Comparison of ENCODE assay signal across 11 mouse cellular contexts in the genomic region with DNA sequence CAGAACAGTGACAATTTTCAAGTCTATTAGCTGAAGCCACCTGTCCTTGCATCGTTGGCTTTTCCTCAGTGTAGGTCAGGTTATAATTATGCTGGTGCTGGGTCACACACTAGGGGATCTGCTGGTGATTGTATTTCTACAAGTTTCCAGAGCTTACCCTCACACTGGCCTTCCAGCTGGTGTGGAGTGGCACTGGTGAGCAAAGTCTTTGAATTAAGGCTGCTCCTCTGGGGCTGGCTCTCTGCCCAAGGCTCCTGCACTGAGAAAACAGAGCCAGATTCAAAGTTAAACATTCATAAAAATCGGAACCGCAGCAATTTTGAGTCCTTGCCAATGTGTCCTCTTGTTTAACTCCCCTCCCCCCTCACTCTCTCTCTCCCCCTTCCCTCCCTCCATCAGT.
A peak's percentile ranks its signal among the peaks of the same experiment; 100 is the strongest.
DNase-seq lines count a peak whose midpoint lies in the region; ATAC-seq and TF ChIP-seq lines count a peak whose summit lies in the region.
"Had no signal": no experiment of that assay in that cellular context is flagged by ENCODE, and none has a peak within 500 bp of the region (broad histone marks: within the 10 kb centered on the region; RNA-seq: fewer than 3 reads in every experiment).

No protein-coding gene starts in this region.

- no peak for TF ChIP-seq CTCF in liver, postnatal 0 days (IDR thresholded peaks at IDR 0.05; ENCODE audit: low read depth)

- peak; percentile 60 for DNase-seq in liver, postnatal 0 days
- no peak for DNase-seq in liver, embryonic 11.5 days (ENCODE audit: low spot score)
- peak; percentile 66 to 77 for DNase-seq in adrenal gland, postnatal 36 days
- peak; percentile 91 to 92 for DNase-seq in kidney, postnatal 36 days
- peak; percentile 69 for DNase-seq in ovary, postnatal 36 days (ENCODE audit: low spot score)
- DNase-seq in thymus, postnatal 4 days = no peak
- DNase-seq in layer of hippocampus, adult 9-10 months (ENCODE audit: low spot score) = no peak
- DNase-seq in spleen, adult 12 weeks (ENCODE audit: low spot score) = no peak

- no peaks in the 10 kb centered on the region for H3K9me3 ChIP-seq in liver, postnatal 0 days (ENCODE audit: low read length)
- H3K9me3 ChIP-seq in liver, embryonic 11.5 days (ENCODE audit: control insufficient read depth, low read length) = no peaks in the 10 kb centered on the region
- H3K9me3 ChIP-seq: heart, embryonic 15.5 days had no signal

- H3K27me3 ChIP-seq in liver, postnatal 0 days (ENCODE audit: insufficient read depth, low read length) = 0 out of 2 replicates have a peak, but pooled peaks cover 2% of the 10 kb centered on the region
- H3K27me3 ChIP-seq in liver, embryonic 11.5 days (replicated peaks; ENCODE audit: control insufficient read depth, insufficient read depth, low read length) = no peaks in the 10 kb centered on the region; the same call in 1 of the 2 replicates
- H3K27me3 ChIP-seq: CH12.LX; heart, embryonic 15.5 days had no signal

- no peaks in the 10 kb centered on the region for H3K36me3 ChIP-seq in liver, postnatal 0 days (replicated peaks; ENCODE audit: insufficient read depth, low read length)
- H3K36me3 ChIP-seq in liver, embryonic 11.5 days (ENCODE audit: control insufficient read depth, insufficient read depth, low read length) = no peaks in the 10 kb centered on the region
- H3K36me3 ChIP-seq: heart, embryonic 15.5 days had no signal

- no peak overlapping the region for H3K9ac ChIP-seq in liver, postnatal 0 days (replicated peaks)
- H3K9ac ChIP-seq in liver, embryonic 11.5 days (ENCODE audit: low read depth, low read length) = no peak overlapping the region
- H3K9ac ChIP-seq: heart, embryonic 15.5 days had no signal

- no peak overlapping the region for H3K27ac ChIP-seq in liver, postnatal 0 days (ENCODE audit: low read depth)
- H3K27ac ChIP-seq in liver, embryonic 11.5 days (ENCODE audit: low read depth, low read length) = no peak overlapping the region
- H3K27ac ChIP-seq: heart, embryonic 15.5 days; macrophage had no signal

- H3K4me1 ChIP-seq in liver, postnatal 0 days (ENCODE audit: insufficient read depth) = peaks cover 7% of the 10 kb centered on the region
- no peaks in the 10 kb centered on the region for H3K4me1 ChIP-seq in liver, embryonic 11.5 days (replicated peaks; ENCODE audit: control insufficient read depth, insufficient read depth, low read length)

- TF ChIP-seq EP300 in liver, postnatal 0 days (IDR thresholded peaks at IDR 0.05; ENCODE audit: low read depth) = no peak

- no peak overlapping the region for H3K4me3 ChIP-seq in liver, postnatal 0 days (ENCODE audit: low read depth, low read length)
- no peak overlapping the region for H3K4me3 ChIP-seq in liver, embryonic 11.5 days (ENCODE audit: low read depth, low read length)
- H3K4me3 ChIP-seq: heart, embryonic 15.5 days had no signal

- 46% methylated on average over 3 of the region's 3 CpGs for WGBS in liver, postnatal 0 days (ENCODE audit: insufficient replicate concordance)
- WGBS in liver, embryonic 11.5 days = 70% methylated on average over 3 of the region's 3 CpGs

- no peak for ATAC-seq in liver, postnatal 0 days
- no peak for ATAC-seq in liver, embryonic 11.5 days (replicated peaks; ENCODE audit: low FRiP score)

- no peak overlapping the region for H3K4me2 ChIP-seq in liver, postnatal 0 days (ENCODE audit: low read depth, low read length)
- H3K4me2 ChIP-seq in liver, embryonic 11.5 days = no peak overlapping the region
- H3K4me2 ChIP-seq: heart, embryonic 15.5 days had no signal

Comparison
In these comparisons a context has a peak if more than half of its experiments do, and no peak if none do; other contexts are left out.
1. DNase-seq: peak in liver, postnatal 0 days (single experiment), adrenal gland, postnatal 36 days (2 of 2), kidney, postnatal 36 days (2 of 2) and ovary, postnatal 36 days (single experiment); none in liver, embryonic 11.5 days (single experiment), thymus, postnatal 4 days (single experiment), layer of hippocampus, adult 9-10 months (single experiment) and spleen, adult 12 weeks (single experiment).